Mouse (Mus musculus): Measurements from ENCODE around the gene Stxbp1. TPM values are rescaled to one million over a fixed set of nuclear protein-coding genes. Genes with fewer than 3 reads are reported as not detected.

Stxbp1 gene
- polyA plus RNA-seq, 1 experiment from 2014 or later = 22.4 TPM

DNA sequence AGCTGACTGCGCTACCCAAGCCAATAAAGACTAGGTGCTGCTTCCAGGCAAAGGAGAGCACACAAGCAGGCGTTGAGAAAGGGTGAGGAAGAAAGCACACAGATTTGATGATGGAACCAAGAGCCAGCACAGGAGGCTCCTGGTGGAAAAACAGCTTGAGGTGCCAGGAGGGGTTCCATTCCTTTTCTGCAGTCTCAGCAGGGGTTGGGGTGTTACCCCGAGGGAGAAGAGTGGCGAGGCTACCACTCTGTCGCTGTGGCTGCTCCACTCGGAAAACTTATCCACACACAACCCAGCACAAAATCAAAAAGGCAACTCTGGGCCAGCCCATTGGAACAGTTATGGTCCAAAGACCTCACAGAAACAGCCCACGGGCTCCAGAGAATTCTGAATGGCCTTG is 29.5 kb downstream of the Stxbp1 start:
- TF ChIP-seq EP300 (IDR thresholded peaks at IDR 0.05) (no peak), CTCF (IDR thresholded peaks at IDR 0.05) (no peak)
- 70% methylated on average over 7 of the region's 7 CpGs for WGBS
- no peaks in the 10 kb centered on the region for H3K9me3 ChIP-seq (ENCODE audit: low read length)
- H3K27me3 ChIP-seq (replicated peaks; ENCODE audit: insufficient read depth, low read length) = no peaks in the 10 kb centered on the region
- ATAC-seq = no peak
- no peak for DNase-seq (ENCODE audit: low spot score)
- H3K27ac ChIP-seq (ENCODE audit: low read length) = peak overlapping the region; percentile 43; the same call in 1 of the 2 replicates
- no peaks in the 10 kb centered on the region for H3K36me3 ChIP-seq (ENCODE audit: insufficient read depth, low read length)
- no peaks in the 10 kb centered on the region for H3K4me1 ChIP-seq (ENCODE audit: insufficient read depth, low read depth, low read length)
- H3K4me3 ChIP-seq (ENCODE audit: low read depth, low read length) = no peak overlapping the region
- H3K9ac ChIP-seq (replicated peaks; ENCODE audit: low read depth) = no peak overlapping the region
- no peak overlapping the region for H3K4me2 ChIP-seq (replicated peaks; ENCODE audit: low read depth, low read length)

- Histone ChIP-seq H3K9ac (replicated peaks; ENCODE audit: low read depth) (no peak overlapping the region), H3K27ac (ENCODE audit: low read length) (peak overlapping the region; percentile 43; the same call in 1 of the 2 replicates), H3K9me3 (ENCODE audit: low read length) (no peaks in the 10 kb centered on the region), H3K36me3 (ENCODE audit: insufficient read depth, low read length) (no peaks in the 10 kb centered on the region), H3K4me1 (ENCODE audit: insufficient read depth, low read depth, low read length) (no peaks in the 10 kb centered on the region), H3K27me3 (replicated peaks; ENCODE audit: insufficient read depth, low read length) (no peaks in the 10 kb centered on the region), H3K4me2 (replicated peaks; ENCODE audit: low read depth, low read length) (no peak overlapping the region), H3K4me3 (ENCODE audit: low read depth, low read length) (no peak overlapping the region)
- WGBS = 26% methylated on average over 17 of the region's 17 CpGs
- TF ChIP-seq CTCF (IDR thresholded peaks at IDR 0.05) (no peak), EP300 (IDR thresholded peaks at IDR 0.05) (peak; percentile 65; the same call in 1 of the 2 replicates)
- ATAC-seq (peak; percentile 78), DNase-seq (ENCODE audit: low spot score) (peak; percentile 56)
Measured at GRCm38 (mm10) chr2:32816946-32817581, 30.0 kb downstream of the Stxbp1 start.

DNA sequence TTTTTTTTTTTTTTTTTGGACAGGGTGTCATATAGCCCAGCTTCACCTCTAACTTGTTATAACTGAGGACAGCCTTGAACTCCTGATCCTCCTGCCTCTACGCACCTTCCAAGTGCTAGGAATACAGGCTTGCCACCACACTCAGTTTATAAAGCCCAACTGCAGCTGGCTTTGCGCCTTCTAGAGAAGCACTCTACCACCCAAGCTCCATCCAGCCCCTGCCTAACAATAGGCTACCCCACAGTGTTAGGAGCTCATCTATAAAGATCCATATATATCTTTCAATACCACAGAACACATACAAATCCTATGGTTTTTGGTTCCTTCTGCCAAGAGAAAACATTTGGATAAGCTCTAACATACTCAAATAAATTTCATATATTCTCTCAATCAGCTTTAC is 30.5 kb downstream of the Stxbp1 start:
- H3K36me3 ChIP-seq (ENCODE audit: insufficient read depth, low read length) = no peaks in the 10 kb centered on the region
- no peak overlapping the region for H3K4me2 ChIP-seq (replicated peaks; ENCODE audit: low read depth, low read length)
- no peaks in the 10 kb centered on the region for H3K4me1 ChIP-seq (ENCODE audit: insufficient read depth, low read depth, low read length)
- no peak overlapping the region for H3K27ac ChIP-seq (ENCODE audit: low read length)
- 87% methylated on average over 2 of the region's 2 CpGs for WGBS
- H3K9ac ChIP-seq (replicated peaks; ENCODE audit: low read depth) = no peak overlapping the region
- H3K27me3 ChIP-seq (replicated peaks; ENCODE audit: insufficient read depth, low read length) = no peaks in the 10 kb centered on the region
- TF ChIP-seq EP300 (IDR thresholded peaks at IDR 0.05) (no peak), CTCF (IDR thresholded peaks at IDR 0.05) (no peak)
- ATAC-seq (no peak), DNase-seq (ENCODE audit: low spot score) (no peak)
- no peaks in the 10 kb centered on the region for H3K9me3 ChIP-seq (ENCODE audit: low read length)
- H3K4me3 ChIP-seq (ENCODE audit: low read depth, low read length) = no peak overlapping the region

- TF ChIP-seq CTCF (IDR thresholded peaks at IDR 0.05) (no peak), EP300 (IDR thresholded peaks at IDR 0.05) (no peak)
- WGBS = 63% methylated on average over 8 of the region's 8 CpGs
- Histone ChIP-seq H3K36me3 (ENCODE audit: insufficient read depth, low read length) (no peaks in the 10 kb centered on the region), H3K9me3 (ENCODE audit: low read length) (no peaks in the 10 kb centered on the region), H3K4me3 (ENCODE audit: low read depth, low read length) (no peak overlapping the region), H3K27me3 (replicated peaks; ENCODE audit: insufficient read depth, low read length) (no peaks in the 10 kb centered on the region), H3K4me2 (replicated peaks; ENCODE audit: low read depth, low read length) (no peak overlapping the region), H3K4me1 (ENCODE audit: insufficient read depth, low read depth, low read length) (no peaks in the 10 kb centered on the region), H3K9ac (replicated peaks; ENCODE audit: low read depth) (no peak overlapping the region), H3K27ac (ENCODE audit: low read length) (no peak overlapping the region)
- no peak for DNase-seq (ENCODE audit: low spot score)
- ATAC-seq = no peak
Measured at GRCm38 (mm10) chr2:32811959-32812358, 35.1 kb downstream of the Stxbp1 start.

DNA sequence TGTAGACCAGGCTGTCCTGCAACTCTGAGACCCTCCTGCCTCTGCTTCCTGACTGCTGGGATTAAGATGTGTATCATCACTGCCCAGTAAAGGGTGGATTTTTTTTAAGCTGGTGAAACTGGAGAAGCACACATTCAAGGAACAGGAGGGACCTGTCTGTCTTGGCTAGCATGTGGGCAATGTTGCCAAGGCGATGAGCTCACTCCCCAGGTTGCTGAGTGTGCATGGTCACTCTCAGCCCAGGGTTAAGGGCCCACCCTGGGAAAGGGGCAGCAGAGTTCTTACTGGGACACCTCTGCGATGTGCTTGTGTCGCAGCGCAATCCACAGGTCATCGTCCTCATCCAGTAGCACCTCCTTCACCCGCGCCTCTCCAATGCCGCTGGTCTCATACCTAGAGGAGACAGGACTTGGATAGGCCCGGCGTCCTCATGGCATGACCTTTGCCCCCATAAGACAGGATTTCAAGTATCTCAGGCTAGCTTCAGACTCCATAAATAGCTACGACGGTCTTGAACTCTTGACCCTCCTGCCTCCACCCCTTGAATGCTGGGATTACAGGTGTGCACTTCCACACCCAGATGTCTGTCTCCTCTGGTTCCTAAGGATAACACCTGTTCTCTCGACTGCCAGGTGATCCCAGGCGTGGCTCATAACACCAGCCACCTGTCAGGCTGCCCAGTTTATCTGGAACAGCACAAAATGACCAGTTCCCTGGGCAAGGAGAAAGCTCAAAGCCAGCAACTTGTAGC is 38.1 kb downstream of the Stxbp1 start:
- Histone ChIP-seq H3K27me3 (replicated peaks; ENCODE audit: insufficient read depth, low read length) (no peaks in the 10 kb centered on the region), H3K9ac (replicated peaks; ENCODE audit: low read depth) (no peak overlapping the region), H3K4me2 (replicated peaks; ENCODE audit: low read depth, low read length) (no peak overlapping the region), H3K9me3 (ENCODE audit: low read length) (no peaks in the 10 kb centered on the region), H3K27ac (ENCODE audit: low read length) (no peak overlapping the region), H3K36me3 (ENCODE audit: insufficient read depth, low read length) (no peaks in the 10 kb centered on the region), H3K4me1 (ENCODE audit: insufficient read depth, low read depth, low read length) (no peaks in the 10 kb centered on the region), H3K4me3 (ENCODE audit: low read depth, low read length) (no peak overlapping the region)
- WGBS = 88% methylated on average over 14 of the region's 14 CpGs
- TF ChIP-seq CTCF (IDR thresholded peaks at IDR 0.05) (no peak), EP300 (IDR thresholded peaks at IDR 0.05) (no peak)
- no peak for DNase-seq (ENCODE audit: low spot score)
- no peak for ATAC-seq

DNA sequence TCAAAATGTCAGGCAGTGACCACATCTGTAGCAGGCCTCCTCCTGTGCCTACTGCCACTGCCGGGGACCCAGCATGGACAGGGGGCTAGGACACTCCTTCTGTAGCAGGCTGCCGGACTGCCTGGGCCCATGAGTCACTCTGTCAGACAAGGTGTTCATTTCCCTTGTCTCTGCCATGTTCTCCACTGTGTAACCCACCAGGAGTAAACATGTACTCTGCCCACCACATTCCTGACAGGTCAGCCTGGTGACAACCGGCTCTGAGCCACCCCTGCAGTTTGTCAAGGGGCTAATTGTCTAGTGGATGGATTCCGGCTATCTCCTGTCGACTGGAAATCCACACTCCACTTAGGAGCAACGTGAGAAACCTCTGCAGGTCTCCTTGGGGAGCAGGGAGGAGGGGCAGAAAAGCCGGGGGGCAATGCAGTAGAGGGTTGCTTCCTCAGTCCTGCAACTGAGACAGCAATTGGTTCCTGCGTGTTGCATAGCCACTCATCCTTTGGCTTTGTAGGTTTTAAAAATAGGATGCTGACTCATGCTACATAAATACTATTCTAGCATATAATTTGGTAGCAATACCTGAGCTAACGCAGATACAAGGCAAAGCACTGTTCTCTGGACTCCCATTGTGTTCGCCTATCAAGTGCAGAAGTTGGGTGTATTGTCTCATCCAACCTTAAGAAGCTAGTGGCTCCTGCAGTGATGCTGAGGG is 48.6 kb downstream of the Stxbp1 start:
- Histone ChIP-seq H3K27ac (ENCODE audit: low read length) (no peak overlapping the region), H3K4me1 (ENCODE audit: insufficient read depth, low read depth, low read length) (no peaks in the 10 kb centered on the region), H3K4me3 (ENCODE audit: low read depth, low read length) (no peak overlapping the region), H3K27me3 (replicated peaks; ENCODE audit: insufficient read depth, low read length) (no peaks in the 10 kb centered on the region), H3K9ac (replicated peaks; ENCODE audit: low read depth) (no peak overlapping the region), H3K4me2 (replicated peaks; ENCODE audit: low read depth, low read length) (no peak overlapping the region), H3K36me3 (ENCODE audit: insufficient read depth, low read length) (peaks cover 7% of the 10 kb centered on the region; the same call in 1 of the 2 replicates), H3K9me3 (ENCODE audit: low read length) (no peaks in the 10 kb centered on the region)
- WGBS = 51% methylated on average over 10 of the region's 10 CpGs
- DNase-seq (ENCODE audit: low spot score) = no peak
- ATAC-seq = no peak; the same call in 1 of the 2 replicates
- TF ChIP-seq EP300 (IDR thresholded peaks at IDR 0.05) = no peak
- no peak for TF ChIP-seq CTCF (IDR thresholded peaks at IDR 0.05)
